Mouse (Mus musculus): ENCODE data around the gene Slc36a4.

Gene Slc36a4

DNA sequence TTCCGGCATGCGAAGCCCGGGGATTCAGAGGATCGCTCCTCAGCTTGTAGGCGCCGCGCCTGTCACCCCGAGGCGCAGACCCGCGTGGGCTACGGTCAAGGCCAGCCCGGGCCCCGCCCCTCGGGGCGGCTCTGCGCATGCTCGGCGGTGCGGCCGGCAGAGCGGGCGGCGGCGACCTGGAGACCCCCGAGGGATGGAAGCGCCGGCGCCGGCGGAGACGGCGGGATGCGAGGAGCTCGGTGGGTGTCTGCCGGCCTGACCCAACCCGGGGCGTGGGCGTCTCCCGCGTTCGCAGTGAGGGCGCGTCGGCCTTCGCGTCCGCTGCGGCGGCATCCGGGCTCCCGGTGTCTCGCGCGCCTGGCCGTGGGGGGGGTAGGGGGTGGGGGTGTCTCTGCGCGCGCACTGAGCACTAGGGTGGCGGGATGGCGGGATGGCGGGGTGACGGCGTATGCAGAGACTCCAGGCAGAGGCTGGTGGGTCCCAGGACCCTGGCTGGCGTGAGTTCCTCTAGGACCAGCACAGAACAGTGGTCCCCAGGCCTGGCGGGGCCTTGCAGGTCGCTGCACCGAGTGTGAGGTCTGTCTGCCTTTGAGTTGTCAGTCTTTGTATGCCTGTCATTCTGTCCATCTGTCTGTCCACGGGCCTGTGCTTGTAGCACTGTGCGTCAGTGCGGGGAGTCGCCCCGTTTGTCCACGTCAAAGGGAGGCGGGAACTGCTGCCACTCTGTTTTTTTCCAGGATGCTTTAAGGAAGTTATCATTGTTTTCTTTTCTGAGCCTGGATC, at the start of gene Slc36a4:
Gene Slc36a4, plus strand, starts transcription at position 140 of the 783 bp plus-strand sequence.
- peak; percentile 57 for DNase-seq (ENCODE audit: low read depth, low spot score)

- no peak for DNase-seq (ENCODE audit: low read depth, low spot score)
Measured at GRCm38 (mm10) chr9:15664606-15665005, 44.9 kb upstream of the Slc36a4 start.

DNA sequence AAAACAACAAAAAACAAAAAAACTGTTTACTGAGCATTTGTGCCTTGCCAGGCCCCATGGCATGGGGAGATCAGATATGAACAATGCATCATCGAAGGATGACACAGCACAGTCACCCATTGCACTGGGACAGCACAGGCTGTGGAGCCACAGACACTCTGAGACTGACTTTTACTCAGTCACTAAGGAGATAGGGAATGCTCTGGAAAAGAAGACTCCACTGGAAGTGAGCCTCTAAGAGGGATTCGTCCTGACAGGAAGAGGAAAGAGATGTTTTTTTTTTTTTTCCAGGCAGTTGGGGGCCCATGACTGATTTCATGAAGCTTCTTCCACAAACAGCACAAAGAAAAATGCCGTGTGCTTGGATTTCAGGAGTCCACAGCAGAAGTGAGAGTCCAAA, 40.1 kb upstream of the Slc36a4 start:
- no peak for DNase-seq (ENCODE audit: low read depth, low spot score)

DNA sequence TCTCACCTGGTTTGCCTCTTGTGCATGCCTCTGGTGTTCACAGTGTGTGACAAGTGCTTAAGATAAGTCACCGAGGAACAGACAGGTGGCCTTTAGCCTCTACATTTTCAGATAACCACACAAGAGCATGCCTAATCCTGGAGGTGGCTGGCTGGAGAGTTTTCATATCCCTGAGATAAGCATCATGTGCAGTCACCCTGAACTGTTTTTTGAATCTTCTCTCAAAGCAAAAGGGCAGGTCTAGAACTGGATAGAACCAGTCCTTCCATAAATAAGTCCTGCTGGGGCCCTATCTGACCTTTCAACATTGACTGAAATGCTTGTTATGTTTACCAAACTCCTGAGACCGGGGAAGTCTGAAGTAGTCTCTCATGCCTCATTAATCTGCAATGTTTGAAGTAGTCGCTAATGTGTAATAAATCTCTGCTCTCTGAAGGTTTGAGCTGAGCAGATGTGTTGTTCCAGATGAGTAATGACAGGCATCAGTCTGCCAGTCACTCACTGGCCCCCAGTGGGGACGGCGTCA, 39.5 kb upstream of the Slc36a4 start:
- DNase-seq (ENCODE audit: low read depth, low spot score), result peak; percentile 6

DNA sequence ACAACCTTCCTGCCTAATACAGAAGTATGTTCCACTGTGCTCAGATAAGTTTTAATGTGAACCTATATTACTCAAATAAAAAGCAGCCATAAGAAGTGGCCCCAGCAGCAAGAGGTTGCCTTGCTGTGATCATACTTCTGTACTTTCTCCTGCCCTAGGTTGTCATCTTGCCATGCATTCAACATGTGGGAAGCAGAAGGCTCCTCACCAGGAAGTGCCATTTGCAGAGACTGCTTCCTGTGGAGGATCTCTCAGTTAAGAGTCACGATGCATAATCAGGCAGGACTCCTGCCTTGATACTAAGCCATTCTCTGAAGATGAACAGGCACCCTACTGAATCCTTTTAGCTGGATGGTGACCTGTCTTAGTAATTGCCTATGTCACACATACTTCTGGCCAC, 37.3 kb upstream of the Slc36a4 start:
- DNase-seq (ENCODE audit: low read depth, low spot score), result no peak

DNA sequence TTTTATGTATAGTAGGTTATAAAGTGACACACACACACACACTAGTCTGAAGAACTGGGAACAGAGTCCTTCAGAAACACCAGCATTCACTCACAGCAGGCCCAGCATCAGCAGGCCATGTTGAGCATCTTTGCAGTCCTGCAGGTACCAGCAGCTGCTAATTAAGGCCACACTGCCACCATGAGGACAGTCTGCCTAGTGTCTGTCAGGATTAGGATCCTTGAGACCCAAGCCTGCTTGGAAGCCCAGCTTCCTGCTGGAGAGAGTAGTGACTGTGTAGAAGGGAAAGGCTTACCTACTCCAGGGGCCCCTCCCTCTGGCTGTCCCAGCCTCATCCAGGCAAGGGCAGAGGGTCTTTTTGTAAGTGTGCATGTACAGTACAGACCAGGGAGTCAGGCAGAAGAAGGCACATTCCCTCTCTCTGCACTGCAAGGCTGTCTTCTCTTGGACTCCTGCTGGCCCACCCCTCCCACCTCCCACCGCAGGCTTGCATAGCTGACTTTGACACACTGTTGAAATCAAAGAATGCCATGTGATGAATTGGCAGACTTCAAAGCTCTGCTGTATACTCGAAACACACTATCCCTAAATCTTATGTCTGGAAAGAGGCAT, 27.6 kb upstream of the Slc36a4 start:
- peak; percentile 66 for DNase-seq (ENCODE audit: low read depth, low spot score)

DNA sequence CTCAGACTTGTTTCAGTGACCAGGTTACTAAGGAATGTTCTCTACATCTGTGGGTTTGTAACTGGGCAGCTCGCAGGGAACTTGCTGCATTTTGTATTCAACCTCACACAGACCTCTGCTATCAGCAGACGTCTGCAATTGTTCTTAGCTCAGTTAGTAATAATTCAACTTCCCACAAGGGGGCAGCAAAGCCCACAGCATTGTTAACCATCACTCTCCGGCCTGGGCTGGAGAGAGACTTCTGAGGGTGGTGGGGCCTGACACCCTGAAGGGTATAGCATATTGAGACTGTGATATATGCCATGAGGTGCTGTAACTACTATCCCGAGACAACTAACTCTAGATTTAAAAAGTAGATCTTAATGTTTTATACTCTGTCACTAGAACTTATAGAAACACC, 24.3 kb upstream of the Slc36a4 start:
- DNase-seq (ENCODE audit: low read depth, low spot score), result peak; percentile 82

GRCm38 (mm10) chr9:15687358-15687757, 22.2 kb upstream of the Slc36a4 start:
- DNase-seq (ENCODE audit: low read depth, low spot score), result no peak

DNA sequence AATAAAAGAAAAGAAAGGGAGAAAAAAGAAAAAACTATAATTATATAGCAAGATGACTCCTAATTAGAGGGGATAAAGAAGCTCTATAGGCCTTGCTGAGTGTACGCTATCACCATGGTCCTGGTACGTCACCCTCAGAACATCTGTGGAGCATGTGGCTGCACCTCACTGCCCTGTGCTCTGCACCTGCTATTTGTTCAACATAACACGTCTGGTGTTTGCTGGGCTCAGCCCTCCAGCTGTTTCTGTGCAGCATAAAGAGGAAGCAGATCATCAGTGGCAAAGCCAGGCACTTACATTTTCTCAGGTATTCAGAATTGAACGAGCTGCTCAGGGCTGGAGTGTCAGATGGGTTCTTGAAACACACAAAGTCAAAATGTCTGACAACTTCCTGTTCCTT, 15.7 kb upstream of the Slc36a4 start:
- DNase-seq (ENCODE audit: low read depth, low spot score), result peak; percentile 49

- no peak for DNase-seq (ENCODE audit: low read depth, low spot score)
Measured at GRCm38 (mm10) chr9:15694989-15695388, 14.5 kb upstream of the Slc36a4 start.

DNA sequence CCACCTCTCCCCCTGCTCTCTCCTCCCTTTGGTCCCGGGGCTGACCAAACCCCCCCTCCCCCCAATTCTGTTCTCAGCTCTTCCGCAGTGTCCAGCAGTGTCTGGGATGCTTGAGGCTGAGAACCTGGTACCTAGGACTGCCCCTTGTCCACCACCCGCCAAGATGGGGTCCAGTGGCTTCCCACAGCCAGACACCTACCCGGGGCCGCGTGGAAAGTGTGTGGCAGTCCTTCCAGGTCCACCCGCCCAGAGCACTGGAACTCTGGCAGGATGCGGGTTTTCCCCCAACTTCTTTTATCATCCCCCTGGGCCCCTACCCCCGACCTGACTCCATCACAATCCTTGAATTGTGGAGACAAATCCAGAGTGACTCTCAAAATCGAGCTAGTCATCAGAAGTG, 3.8 kb upstream of the Slc36a4 start:
- no peak for DNase-seq (ENCODE audit: low read depth, low spot score)

- no peak for DNase-seq (ENCODE audit: low read depth, low spot score)
Measured at GRCm38 (mm10) chr9:15708979-15709598, 449 bp upstream of the Slc36a4 start.

- no peak for DNase-seq (ENCODE audit: low read depth, low spot score)
Measured at GRCm38 (mm10) chr9:15710821-15711565, 1.5 kb downstream of the Slc36a4 start.

DNA sequence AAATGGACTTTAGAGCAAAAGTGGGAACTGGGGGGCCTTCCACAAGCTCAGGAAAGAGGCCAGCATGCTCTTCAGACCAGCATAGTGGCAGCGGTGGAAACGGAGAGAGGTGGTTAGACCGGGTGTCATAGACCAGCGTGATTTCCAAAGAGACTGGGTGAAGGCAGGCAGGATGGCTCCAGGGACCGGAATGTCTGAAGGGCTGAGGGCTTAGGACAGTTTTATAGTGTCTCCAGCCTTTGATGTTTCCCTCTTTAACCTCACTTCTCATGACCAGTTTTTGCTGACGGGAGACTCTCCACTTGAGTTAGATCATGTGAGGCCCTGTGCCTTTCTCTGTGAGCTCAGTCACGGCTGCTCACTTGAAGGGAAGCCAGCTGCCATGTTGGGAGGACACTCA, 2.1 kb downstream of the Slc36a4 start:
- no peak for DNase-seq (ENCODE audit: low read depth, low spot score)

DNA sequence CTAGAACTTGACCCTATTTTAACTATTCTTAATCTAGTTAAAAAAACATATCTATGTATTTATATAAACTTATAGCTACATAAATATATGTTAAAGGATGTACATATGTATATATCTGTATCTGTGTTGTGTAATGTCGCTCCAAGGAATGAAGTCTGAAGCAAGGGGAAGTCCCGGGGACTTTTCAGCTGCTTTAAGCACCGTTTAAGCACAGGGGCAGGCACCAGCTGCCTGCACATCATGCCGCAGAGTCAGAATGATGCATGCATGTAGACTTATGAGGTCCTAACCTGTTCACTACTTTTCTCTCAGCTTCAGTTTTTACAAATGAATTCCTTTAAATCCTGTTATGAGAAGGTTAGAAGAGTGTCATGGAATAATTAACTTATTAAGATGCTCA, 5.3 kb downstream of the Slc36a4 start:
- no peak for DNase-seq (ENCODE audit: low read depth, low spot score)

DNA sequence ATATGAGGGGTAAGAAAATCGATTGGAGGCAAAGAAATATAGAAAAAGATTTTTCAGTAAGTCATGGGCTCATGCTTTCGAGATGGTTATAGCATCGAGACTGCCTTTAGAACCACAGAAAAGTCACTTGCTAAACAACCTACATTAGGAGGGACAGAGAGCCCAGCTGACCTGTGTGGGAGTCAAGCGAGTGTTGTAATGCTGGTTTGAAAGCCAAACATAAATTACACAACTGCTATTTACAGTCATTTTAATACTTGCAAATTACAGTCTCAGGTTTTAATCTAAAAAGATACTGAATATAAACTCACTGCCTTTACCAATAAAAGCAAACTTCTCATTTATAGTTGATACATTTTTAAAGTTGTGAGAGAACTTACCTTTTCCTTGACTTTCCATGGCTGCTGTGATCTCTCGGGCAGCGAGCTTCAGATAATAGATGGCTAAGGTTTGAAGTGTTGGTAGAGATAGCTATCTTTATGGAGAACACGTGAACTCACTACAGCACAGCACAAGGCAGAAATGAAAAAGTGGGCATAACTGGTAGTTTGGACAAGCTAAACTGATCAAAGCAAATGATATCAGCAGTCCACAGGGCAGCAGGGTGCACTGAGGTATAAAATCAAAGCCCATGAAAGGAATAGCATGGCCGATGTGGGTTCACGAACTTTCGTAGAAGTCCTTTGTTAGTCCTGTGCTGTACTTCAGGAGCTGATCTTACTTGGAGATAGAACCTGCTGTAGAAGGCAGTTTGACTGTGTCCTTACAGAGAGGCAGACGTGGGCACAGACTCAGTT, 5.9 kb downstream of the Slc36a4 start:
- no peak for DNase-seq (ENCODE audit: low read depth, low spot score)

GRCm38 (mm10) chr9:15717363-15717762, 7.8 kb downstream of the Slc36a4 start:
- no peak for DNase-seq (ENCODE audit: low read depth, low spot score)

- no peak for DNase-seq (ENCODE audit: low read depth, low spot score)
Measured at GRCm38 (mm10) chr9:15718295-15718694, 8.8 kb downstream of the Slc36a4 start.

DNA sequence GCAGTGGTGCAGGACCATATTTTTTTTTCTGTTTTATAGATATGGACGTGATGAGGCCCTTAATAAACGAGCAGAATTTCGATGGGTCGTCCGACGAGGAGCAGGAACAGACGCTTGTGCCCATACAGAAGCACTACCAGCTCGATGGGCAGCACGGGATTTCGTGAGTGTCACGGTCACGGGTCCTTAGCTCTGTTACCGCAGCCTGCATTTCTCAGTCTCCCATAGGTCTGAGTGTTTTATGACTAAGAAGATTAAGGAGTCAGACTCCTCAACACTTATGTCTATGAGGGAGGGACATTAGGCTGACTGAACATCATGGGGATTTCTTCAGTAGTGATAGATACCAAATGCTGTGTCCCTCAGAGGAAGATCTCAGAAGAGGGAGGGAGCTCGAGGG, 10.1 kb downstream of the Slc36a4 start:
- DNase-seq (ENCODE audit: low read depth, low spot score), result no peak

DNA sequence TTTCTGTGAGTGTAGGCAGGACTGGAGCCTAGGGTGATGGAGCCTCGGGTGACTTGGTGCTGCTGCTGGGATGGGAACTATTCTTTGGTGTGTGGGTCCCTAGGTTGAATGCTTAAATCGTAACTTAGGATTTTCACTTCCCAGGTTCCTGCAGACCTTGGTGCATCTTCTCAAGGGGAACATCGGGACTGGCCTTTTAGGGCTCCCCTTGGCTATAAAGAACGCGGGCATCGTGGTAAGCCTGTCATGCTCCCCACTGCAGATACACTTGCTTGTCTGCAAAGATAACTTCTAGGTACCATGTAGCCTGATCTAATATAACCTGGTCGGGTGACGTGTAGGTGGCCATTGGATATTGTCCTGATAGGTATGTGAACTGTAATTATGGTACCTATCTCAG, 11.0 kb downstream of the Slc36a4 start:
- DNase-seq (ENCODE audit: low read depth, low spot score), result no peak

DNA sequence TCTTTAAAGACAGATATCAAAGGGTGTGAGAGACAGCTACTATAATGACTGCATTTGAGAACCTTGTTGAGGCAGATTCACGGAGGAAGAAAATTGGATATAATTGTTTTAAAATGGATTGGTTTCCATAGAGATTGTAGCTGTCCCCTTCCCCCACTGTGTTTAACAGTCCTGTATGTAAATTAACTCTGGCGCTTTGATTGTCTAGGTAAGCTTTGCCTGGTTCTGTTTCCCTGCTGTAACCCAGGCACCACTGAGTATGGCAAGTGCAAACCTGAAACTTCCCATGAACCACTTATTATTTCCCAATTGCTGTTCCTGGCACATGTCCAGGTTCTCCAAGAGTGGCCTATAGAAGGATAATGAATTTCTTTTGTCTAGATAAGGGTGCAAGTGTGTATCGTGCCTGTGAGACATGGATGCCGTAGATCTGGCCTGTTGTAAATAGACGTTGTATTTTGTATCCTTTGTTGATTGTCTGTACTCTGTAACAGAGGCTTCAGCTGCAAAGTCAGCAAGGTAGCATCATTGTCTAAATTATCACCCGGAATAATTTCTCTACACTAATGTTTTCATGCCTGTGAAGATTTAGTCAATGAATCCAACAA, 11.8 kb downstream of the Slc36a4 start:
- no peak for DNase-seq (ENCODE audit: low read depth, low spot score)
